Mouse (Mus musculus): ENCODE results near the gene Hmgcl. TPM values are rescaled to one million over a fixed set of nuclear protein-coding genes. Genes with fewer than 3 reads are reported as not detected.
"Not testable (repeated sequence)": the region's sequence is repeated elsewhere in the genome, so short reads cannot be mapped to it uniquely, and the experiment has no call there.

Gene Hmgcl
- polyA plus RNA-seq, 1 experiment from 2014 or later: 81.7 TPM

GRCm38 (mm10) chr4:135931832-135932231 is 14.4 kb upstream of the Hmgcl start:
- peak; percentile 50 for DNase-seq (ENCODE audit: low spot score)
- no peak for ATAC-seq (ENCODE audit: low read depth)
- H3K27ac ChIP-seq (replicated peaks; ENCODE audit: low read depth, low read length): no peak overlapping the region
- no peaks in the 10 kb centered on the region for H3K4me1 ChIP-seq (ENCODE audit: control insufficient read depth, insufficient read depth, low read length)
- H3K27me3 ChIP-seq (replicated peaks; ENCODE audit: control insufficient read depth, insufficient read depth, low read length): no peaks in the 10 kb centered on the region
- H3K4me3 ChIP-seq (ENCODE audit: low read depth, low read length): no peak overlapping the region
- 59% methylated on average over 5 of the region's 5 CpGs for WGBS
- no peaks in the 10 kb centered on the region for H3K9me3 ChIP-seq (ENCODE audit: control insufficient read depth, low read length)
- peaks cover 32% of the 10 kb centered on the region for H3K36me3 ChIP-seq (ENCODE audit: control insufficient read depth, insufficient read depth, low read length)
- H3K4me2 ChIP-seq (ENCODE audit: low read depth, low read length): no peak overlapping the region
- no peak overlapping the region for H3K9ac ChIP-seq (ENCODE audit: low read depth, low read length)

- no peak overlapping the region for H3K4me3 ChIP-seq (ENCODE audit: low read depth, low read length)
- H3K4me2 ChIP-seq (ENCODE audit: low read depth, low read length): no peak overlapping the region
- H3K27me3 ChIP-seq (replicated peaks; ENCODE audit: control insufficient read depth, insufficient read depth, low read length): no peaks in the 10 kb centered on the region
- H3K27ac ChIP-seq (replicated peaks; ENCODE audit: low read depth, low read length): 0 out of 2 replicates have a peak overlapping the region, but pooled peaks have one; percentile 8
- 46% methylated on average over 12 of the region's 12 CpGs for WGBS
- no peak overlapping the region for H3K9ac ChIP-seq (ENCODE audit: low read depth, low read length)
- peak; percentile 44; the same call in 1 of the 2 replicates for ATAC-seq (ENCODE audit: low read depth)
- no peaks in the 10 kb centered on the region for H3K4me1 ChIP-seq (ENCODE audit: control insufficient read depth, insufficient read depth, low read length)
- DNase-seq (ENCODE audit: low spot score): peak; percentile 49
- H3K9me3 ChIP-seq (ENCODE audit: control insufficient read depth, low read length): no peaks in the 10 kb centered on the region
- peaks cover 51% of the 10 kb centered on the region for H3K36me3 ChIP-seq (ENCODE audit: control insufficient read depth, insufficient read depth, low read length)
These were observed 11.3 kb upstream of the Hmgcl start for GRCm38 (mm10) chr4:135934708-135935500.

GRCm38 (mm10) chr4:135935502-135935901 is 10.7 kb upstream of the Hmgcl start:
- Histone ChIP-seq H3K9me3 (ENCODE audit: control insufficient read depth, low read length) (no peaks in the 10 kb centered on the region), H3K9ac (ENCODE audit: low read depth, low read length) (no peak overlapping the region), H3K27me3 (replicated peaks; ENCODE audit: control insufficient read depth, insufficient read depth, low read length) (no peaks in the 10 kb centered on the region), H3K36me3 (ENCODE audit: control insufficient read depth, insufficient read depth, low read length) (peaks cover 53% of the 10 kb centered on the region), H3K4me1 (ENCODE audit: control insufficient read depth, insufficient read depth, low read length) (no peaks in the 10 kb centered on the region), H3K4me2 (ENCODE audit: low read depth, low read length) (no peak overlapping the region), H3K27ac (replicated peaks; ENCODE audit: low read depth, low read length) (0 out of 2 replicates have a peak overlapping the region, but pooled peaks have one; percentile 8), H3K4me3 (ENCODE audit: low read depth, low read length) (no peak overlapping the region)
- WGBS: 54% methylated on average over 5 of the region's 5 CpGs
- DNase-seq (ENCODE audit: low spot score) (no peak), ATAC-seq (ENCODE audit: low read depth) (no peak)

- ATAC-seq (ENCODE audit: low read depth) (no peak), DNase-seq (ENCODE audit: low spot score) (no peak)
- Histone ChIP-seq H3K36me3 (ENCODE audit: control insufficient read depth, insufficient read depth, low read length) (peaks cover 48% of the 10 kb centered on the region), H3K4me1 (ENCODE audit: control insufficient read depth, insufficient read depth, low read length) (0 out of 2 replicates have a peak, but pooled peaks cover 3% of the 10 kb centered on the region), H3K27me3 (replicated peaks; ENCODE audit: control insufficient read depth, insufficient read depth, low read length) (no peaks in the 10 kb centered on the region), H3K9ac (ENCODE audit: low read depth, low read length) (no peak overlapping the region), H3K9me3 (ENCODE audit: control insufficient read depth, low read length) (no peaks in the 10 kb centered on the region), H3K27ac (replicated peaks; ENCODE audit: low read depth, low read length) (no peak overlapping the region), H3K4me3 (ENCODE audit: low read depth, low read length) (no peak overlapping the region), H3K4me2 (ENCODE audit: low read depth, low read length) (no peak overlapping the region)
- WGBS: 76% methylated on average over 7 of the region's 7 CpGs
These were observed 7.4 kb upstream of the Hmgcl start for GRCm38 (mm10) chr4:135938858-135939257.

GRCm38 (mm10) chr4:135941026-135941425 is 5.2 kb upstream of the Hmgcl start:
- H3K9me3 ChIP-seq (ENCODE audit: control insufficient read depth, low read length); DNase-seq (ENCODE audit: low spot score); H3K9ac ChIP-seq (ENCODE audit: low read depth, low read length); H3K4me3 ChIP-seq (ENCODE audit: low read depth, low read length); H3K27ac ChIP-seq (replicated peaks; ENCODE audit: low read depth, low read length); H3K4me2 ChIP-seq (ENCODE audit: low read depth, low read length); H3K4me1 ChIP-seq (ENCODE audit: control insufficient read depth, insufficient read depth, low read length); H3K27me3 ChIP-seq (replicated peaks; ENCODE audit: control insufficient read depth, insufficient read depth, low read length); ATAC-seq (ENCODE audit: low read depth): not testable (repeated sequence)
- WGBS: 83% methylated on average over 8 of the region's 8 CpGs
- H3K36me3 ChIP-seq (ENCODE audit: control insufficient read depth, insufficient read depth, low read length): peaks cover 40% of the 10 kb centered on the region

GRCm38 (mm10) chr4:135942193-135942592 is 4.1 kb upstream of the Hmgcl start:
- Histone ChIP-seq H3K4me1 (ENCODE audit: control insufficient read depth, insufficient read depth, low read length) (peaks cover 3% of the 10 kb centered on the region; the same call in 1 of the 2 replicates), H3K27me3 (replicated peaks; ENCODE audit: control insufficient read depth, insufficient read depth, low read length) (no peaks in the 10 kb centered on the region), H3K4me3 (ENCODE audit: low read depth, low read length) (no peak overlapping the region), H3K4me2 (ENCODE audit: low read depth, low read length) (no peak overlapping the region), H3K27ac (replicated peaks; ENCODE audit: low read depth, low read length) (no peak overlapping the region), H3K9me3 (ENCODE audit: control insufficient read depth, low read length) (no peaks in the 10 kb centered on the region), H3K36me3 (ENCODE audit: control insufficient read depth, insufficient read depth, low read length) (peaks cover 34% of the 10 kb centered on the region), H3K9ac (ENCODE audit: low read depth, low read length) (no peak overlapping the region)
- WGBS: 86% methylated on average over 6 of the region's 6 CpGs
- no peak for ATAC-seq (ENCODE audit: low read depth)
- no peak for DNase-seq (ENCODE audit: low spot score)

- H3K9me3 ChIP-seq (ENCODE audit: control insufficient read depth, low read length): no peaks in the 10 kb centered on the region
- H3K27me3 ChIP-seq (replicated peaks; ENCODE audit: control insufficient read depth, insufficient read depth, low read length): no peaks in the 10 kb centered on the region
- H3K9ac ChIP-seq (ENCODE audit: low read depth, low read length): no peak overlapping the region
- DNase-seq (ENCODE audit: low spot score) (no peak), ATAC-seq (ENCODE audit: low read depth) (no peak)
- H3K4me2 ChIP-seq (ENCODE audit: low read depth, low read length): no peak overlapping the region
- H3K4me3 ChIP-seq (ENCODE audit: low read depth, low read length): no peak overlapping the region
- 51% methylated on average over 4 of the region's 4 CpGs for WGBS
- peaks cover 23% of the 10 kb centered on the region for H3K36me3 ChIP-seq (ENCODE audit: control insufficient read depth, insufficient read depth, low read length)
- no peak overlapping the region for H3K27ac ChIP-seq (replicated peaks; ENCODE audit: low read depth, low read length)
- H3K4me1 ChIP-seq (ENCODE audit: control insufficient read depth, insufficient read depth, low read length): peaks cover 11% of the 10 kb centered on the region; the same call in 1 of the 2 replicates
These were observed 2.9 kb upstream of the Hmgcl start for GRCm38 (mm10) chr4:135943389-135943788.

- no peaks in the 10 kb centered on the region for H3K27me3 ChIP-seq (replicated peaks; ENCODE audit: control insufficient read depth, insufficient read depth, low read length)
- H3K9ac ChIP-seq (ENCODE audit: low read depth, low read length): no peak overlapping the region
- WGBS: 77% methylated on average over 10 of the region's 10 CpGs
- ATAC-seq (ENCODE audit: low read depth) (no peak), DNase-seq (ENCODE audit: low spot score) (no peak)
- H3K36me3 ChIP-seq (ENCODE audit: control insufficient read depth, insufficient read depth, low read length): peaks cover 6% of the 10 kb centered on the region
- no peaks in the 10 kb centered on the region for H3K9me3 ChIP-seq (ENCODE audit: control insufficient read depth, low read length)
- H3K27ac ChIP-seq (replicated peaks; ENCODE audit: low read depth, low read length): peak overlapping the region; percentile 48
- peak overlapping the region; percentile 80 for H3K4me2 ChIP-seq (ENCODE audit: low read depth, low read length)
- H3K4me1 ChIP-seq (ENCODE audit: control insufficient read depth, insufficient read depth, low read length): peaks cover 11% of the 10 kb centered on the region; the same call in 1 of the 2 replicates
- H3K4me3 ChIP-seq (ENCODE audit: low read depth, low read length): peak overlapping the region; percentile 84
These were observed 542 bp upstream of the Hmgcl start for GRCm38 (mm10) chr4:135945706-135946105.

Data from embryonic facial prominence, embryonic 14.5 days (tissue).